Mouse (Mus musculus) liver, embryonic 13.5 days (tissue): ENCODE results near the gene Itgb5. TPM values are rescaled to one million over a fixed set of nuclear protein-coding genes. Genes with fewer than 3 reads are reported as not detected.

Experiments used
- ATAC-seq: fragments of 200-750 bp; cut with Nextera tagmentation; 2 replicates; pipeline ENCODE4 v1.8.0; 2017; ENCODE audit warnings: low read depth, mild to moderate bottlenecking, moderate number of reproducible peaks, moderate library complexity
- DNase-seq: peaks from one replicate; pipeline ENCODE4 v3.0.0; 2022
- H3K27ac ChIP-seq: fragments of 300-500 bp; sonication (generic); 2 replicates; pipeline ENCODE4 v1.5.1; 2015; ENCODE audit warnings: moderate library complexity, mild to moderate bottlenecking, inconsistent platforms
- H3K27me3 ChIP-seq: fragments of 300-500 bp; sonication (generic); 2 replicates; pipeline ENCODE4 v1.6.1; 2015; ENCODE audit warnings: mild to moderate bottlenecking, inconsistent platforms
- H3K36me3 ChIP-seq: fragments of 300-500 bp; sonication (generic); 2 replicates; pipeline ENCODE4 v1.6.1; 2015; ENCODE audit warnings: mild to moderate bottlenecking, inconsistent platforms
- H3K4me1 ChIP-seq: fragments of 300-500 bp; sonication (generic); replicated peaks from 2 replicates; pipeline ENCODE4 v1.6.1; 2015; ENCODE audit warnings: inconsistent platforms
- H3K4me2 ChIP-seq: fragments of 300-500 bp; sonication (generic); 2 replicates; pipeline ENCODE4 v1.6.1; 2015; ENCODE audit warnings: inconsistent platforms, mild to moderate bottlenecking, moderate library complexity
- H3K4me3 ChIP-seq: fragments of 300-500 bp; sonication (generic); replicated peaks from 2 replicates; pipeline ENCODE4 v1.5.1; 2015; ENCODE audit warnings: mild to moderate bottlenecking, inconsistent platforms
- H3K9ac ChIP-seq: fragments of 300-500 bp; sonication (generic); 2 replicates; pipeline ENCODE4 v1.6.1; 2015; ENCODE audit warnings: mild to moderate bottlenecking, inconsistent platforms
- H3K9me3 ChIP-seq: fragments of 300-500 bp; sonication (generic); replicated peaks from 2 replicates; pipeline ENCODE4 v1.6.1; 2016; ENCODE audit warnings: inconsistent platforms
- WGBS: fragments of 180-500 bp; shearing (Covaris S2); methylation state at CpG from one replicate; pipeline ENCODE4 v1.1.7; 2015; ENCODE audit not compliant: insufficient replicate concordance; 5-methylcytosine and 5-hydroxymethylcytosine counted together
- polyA plus RNA-seq: library from polyadenylated mRNA; unstranded; fragments of >200 nt; fragmentation: Nextera tagmentation; extraction: Ambion mirVana; gene quantifications from 2 replicates; pipeline ENCODE4 v1.2.1, GENCODE M21; 2015

Gene Itgb5
- polyA plus RNA-seq, 1 experiment from 2014 or later = 10.9 TPM

DNA sequence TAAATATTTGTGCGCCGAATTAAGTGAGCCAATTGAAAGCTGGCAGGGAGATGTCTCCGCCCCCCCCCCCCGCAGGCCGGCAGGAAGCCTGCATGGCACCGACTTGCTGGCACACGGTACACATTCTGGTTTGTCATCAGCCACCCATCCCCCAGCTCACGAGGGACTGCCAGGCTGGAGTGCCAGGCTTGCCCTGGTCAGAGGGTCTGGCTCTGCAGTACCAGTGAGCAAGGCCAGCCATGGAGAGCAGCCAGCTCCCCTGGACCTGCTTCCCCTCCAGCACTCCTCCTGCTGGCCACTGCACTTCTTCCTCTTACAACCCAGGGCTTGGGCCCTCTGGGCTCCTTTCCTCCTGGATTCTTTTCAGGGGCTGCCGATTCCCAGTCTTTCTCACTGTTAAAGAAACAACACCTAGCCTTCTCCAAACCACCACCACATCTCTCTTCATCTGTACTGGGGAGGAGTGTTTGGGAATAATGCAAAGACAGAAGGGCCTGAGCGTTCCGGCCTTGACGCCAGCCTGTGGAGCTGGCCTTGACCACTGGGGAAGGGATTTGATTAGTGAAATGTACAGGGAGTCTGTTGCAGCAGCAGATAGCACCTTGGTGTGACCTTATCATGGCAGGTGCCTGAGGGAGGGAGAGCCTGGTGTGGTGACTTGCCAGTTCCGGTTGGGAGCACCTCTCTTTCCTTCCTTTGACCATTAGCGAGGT, 30.7 kb downstream of the Itgb5 start:
- ATAC-seq = no peak
- no peak overlapping the region for H3K27ac ChIP-seq
- H3K4me3 ChIP-seq = no peak overlapping the region

DNA sequence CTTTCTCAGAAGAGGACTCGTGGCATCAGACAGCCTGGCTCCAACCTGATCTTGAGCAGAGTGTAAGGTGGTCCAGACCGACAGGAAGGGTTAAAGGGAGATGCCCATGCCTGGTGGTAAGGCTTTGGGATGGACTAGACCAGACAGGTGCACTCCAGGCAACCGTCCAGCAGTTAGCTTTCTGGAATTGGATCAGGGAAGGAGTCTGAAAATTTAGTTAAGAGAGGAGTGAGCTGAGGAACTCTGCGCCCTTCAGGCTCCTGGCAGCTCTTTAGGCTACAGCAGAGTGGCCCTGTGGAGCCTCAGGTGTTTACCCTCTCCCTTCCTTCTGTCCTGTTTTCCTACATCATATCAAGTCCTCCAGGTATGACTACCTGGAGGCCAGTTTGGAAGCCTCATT, 32.9 kb downstream of the Itgb5 start:
- Histone ChIP-seq H3K27ac (no peak overlapping the region), H3K9ac (no peak overlapping the region), H3K9me3 (no peaks in the 10 kb centered on the region), H3K27me3 (no peaks in the 10 kb centered on the region), H3K4me2 (no peak overlapping the region), H3K36me3 (no peaks in the 10 kb centered on the region), H3K4me3 (no peak overlapping the region), H3K4me1 (no peaks in the 10 kb centered on the region)
- WGBS = 54% methylated on average over 4 of the region's 4 CpGs
- ATAC-seq (no peak), DNase-seq (no peak)

More for the DNA sequence above, 30.7 kb downstream of the Itgb5 start:
- Histone ChIP-seq H3K36me3 (no peaks in the 10 kb centered on the region), H3K27me3 (no peaks in the 10 kb centered on the region), H3K4me2 (0 out of 2 replicates have a peak overlapping the region, but pooled peaks have one; percentile 3), H3K9me3 (no peaks in the 10 kb centered on the region), H3K9ac (no peak overlapping the region), H3K4me1 (peaks cover 3% of the 10 kb centered on the region; the same call in 1 of the 2 replicates)
- DNase-seq = no peak
- WGBS = 44% methylated on average over 14 of the region's 14 CpGs

GRCm38 (mm10) chr16:33863208-33863751, 33.8 kb downstream of the Itgb5 start:
- WGBS = 64% methylated on average over 5 of the region's 5 CpGs
- H3K36me3 ChIP-seq = no peaks in the 10 kb centered on the region
- no peak overlapping the region for H3K4me2 ChIP-seq
- H3K4me1 ChIP-seq = no peaks in the 10 kb centered on the region
- H3K27ac ChIP-seq = no peak overlapping the region
- no peaks in the 10 kb centered on the region for H3K9me3 ChIP-seq
- H3K9ac ChIP-seq = no peak overlapping the region
- no peak overlapping the region for H3K4me3 ChIP-seq
- no peaks in the 10 kb centered on the region for H3K27me3 ChIP-seq
- ATAC-seq (no peak), DNase-seq (no peak)

DNA sequence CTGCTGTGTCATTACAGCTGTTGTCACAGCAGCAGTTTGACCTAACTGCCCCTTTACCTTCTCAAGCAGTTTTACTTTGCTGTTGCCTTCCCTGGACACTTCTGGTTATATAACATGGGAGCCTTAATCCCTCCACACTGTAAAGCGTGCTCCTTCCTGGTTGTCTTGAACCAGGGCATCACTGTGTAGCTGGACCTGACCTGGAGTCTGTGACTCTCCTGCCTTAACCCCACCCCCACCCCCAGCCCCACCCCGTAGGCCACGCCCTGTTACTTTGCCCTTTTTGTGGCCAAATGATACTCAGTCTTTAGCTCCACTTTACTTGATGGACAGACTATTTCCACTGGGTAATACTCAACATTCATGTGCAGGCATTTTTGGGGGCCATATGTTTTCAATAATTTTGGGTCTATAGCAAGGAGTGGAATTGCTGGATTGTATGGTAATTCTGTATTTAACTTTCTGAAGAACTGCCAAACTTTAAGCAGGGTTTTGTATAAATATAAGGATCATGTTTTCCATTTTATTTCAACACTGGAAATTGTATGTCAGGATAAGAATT, 40.8 kb downstream of the Itgb5 start:
- Histone ChIP-seq H3K27ac (no peak overlapping the region), H3K4me3 (no peak overlapping the region), H3K27me3 (no peaks in the 10 kb centered on the region), H3K9ac (no peak overlapping the region), H3K36me3 (no peaks in the 10 kb centered on the region), H3K4me2 (no peak overlapping the region), H3K4me1 (no peaks in the 10 kb centered on the region), H3K9me3 (no peaks in the 10 kb centered on the region)
- ATAC-seq (no peak), DNase-seq (no peak)
- 57% methylated on average over 3 of the region's 3 CpGs for WGBS

- no peak for DNase-seq
- 68% methylated on average over 13 of the region's 13 CpGs for WGBS
- Histone ChIP-seq H3K4me2 (no peak overlapping the region), H3K36me3 (no peaks in the 10 kb centered on the region), H3K4me3 (no peak overlapping the region), H3K27ac (no peak overlapping the region), H3K27me3 (no peaks in the 10 kb centered on the region), H3K4me1 (no peaks in the 10 kb centered on the region), H3K9me3 (no peaks in the 10 kb centered on the region), H3K9ac (no peak overlapping the region)
- no peak for ATAC-seq
Measured at GRCm38 (mm10) chr16:33870988-33871758, 41.7 kb downstream of the Itgb5 start.

GRCm38 (mm10) chr16:33871865-33872443, 42.5 kb downstream of the Itgb5 start:
- H3K27me3 ChIP-seq = no peaks in the 10 kb centered on the region
- 72% methylated on average over 14 of the region's 14 CpGs for WGBS
- H3K4me2 ChIP-seq = no peak overlapping the region
- ATAC-seq (no peak), DNase-seq (no peak)
- no peak overlapping the region for H3K9ac ChIP-seq
- H3K36me3 ChIP-seq = no peaks in the 10 kb centered on the region
- no peaks in the 10 kb centered on the region for H3K9me3 ChIP-seq
- no peak overlapping the region for H3K27ac ChIP-seq
- H3K4me1 ChIP-seq = no peaks in the 10 kb centered on the region
- no peak overlapping the region for H3K4me3 ChIP-seq

DNA sequence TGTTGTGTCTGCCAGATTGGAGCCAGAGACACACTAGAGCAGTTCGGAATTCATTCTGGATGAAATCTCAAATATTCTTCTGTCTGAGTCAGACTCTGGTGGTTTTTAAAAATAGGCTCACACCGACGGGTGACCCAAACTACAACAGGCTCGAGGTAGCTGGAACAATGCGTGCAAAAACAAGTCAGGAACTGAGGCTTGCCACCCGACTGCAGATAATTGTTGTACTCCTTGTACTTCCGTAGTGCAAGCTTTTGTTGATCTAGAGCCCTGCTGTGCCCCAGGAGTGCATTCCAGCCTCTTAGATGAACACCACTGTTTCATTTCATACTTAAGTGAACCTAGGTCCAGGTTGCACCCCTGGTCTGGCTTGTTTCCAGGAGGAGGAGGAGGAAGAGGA, 43.8 kb downstream of the Itgb5 start:
- Histone ChIP-seq H3K4me2 (no peak overlapping the region), H3K27me3 (no peaks in the 10 kb centered on the region), H3K4me1 (0 out of 2 replicates have a peak, but pooled peaks cover 5% of the 10 kb centered on the region), H3K36me3 (no peaks in the 10 kb centered on the region), H3K9ac (no peak overlapping the region), H3K9me3 (no peaks in the 10 kb centered on the region), H3K27ac (no peak overlapping the region), H3K4me3 (no peak overlapping the region)
- 49% methylated on average over 7 of the region's 7 CpGs for WGBS
- DNase-seq (no peak), ATAC-seq (no peak)

DNA sequence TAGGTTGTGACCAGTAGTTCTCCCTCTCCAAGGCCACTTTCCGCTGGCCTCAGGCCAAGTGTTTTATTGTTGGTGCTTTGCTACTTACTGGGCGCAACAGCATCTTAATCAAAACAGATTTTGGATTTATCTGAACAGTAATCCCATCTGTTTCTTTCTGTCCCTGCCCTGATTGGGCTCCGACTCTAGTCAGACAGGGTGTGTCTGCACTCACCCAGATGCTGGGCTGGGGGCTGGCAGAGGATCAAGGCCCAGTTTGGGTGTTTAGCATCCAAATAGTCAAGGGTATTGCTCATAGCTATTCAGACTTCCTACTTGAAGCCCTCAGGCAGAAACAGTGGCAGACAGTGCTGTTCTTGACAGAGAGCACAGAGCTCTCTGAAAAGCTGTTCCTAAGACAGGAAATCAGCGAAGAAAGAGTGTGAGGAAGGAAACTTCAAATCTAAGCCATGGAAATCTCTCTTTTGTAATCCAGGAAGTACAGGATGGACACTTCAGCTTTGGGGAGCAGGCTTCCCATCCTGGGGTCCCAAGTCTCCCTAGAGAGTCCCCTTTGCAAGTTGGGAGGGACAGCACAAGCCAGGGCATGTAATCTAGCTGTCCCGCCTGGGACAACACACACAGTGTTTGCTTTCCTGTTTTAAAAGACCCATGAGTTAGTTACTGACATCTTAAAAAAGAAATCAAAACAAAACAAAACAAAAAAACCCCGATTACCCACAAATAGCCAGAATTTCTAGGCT, 48.7 kb downstream of the Itgb5 start:
- 49% methylated on average over 6 of the region's 6 CpGs for WGBS
- Histone ChIP-seq H3K9me3 (no peaks in the 10 kb centered on the region), H3K4me2 (no peak overlapping the region), H3K4me3 (no peak overlapping the region), H3K36me3 (no peaks in the 10 kb centered on the region), H3K4me1 (peaks cover 19% of the 10 kb centered on the region), H3K27me3 (no peaks in the 10 kb centered on the region), H3K9ac (no peak overlapping the region), H3K27ac (no peak overlapping the region)
- ATAC-seq (no peak), DNase-seq (no peak)

- Histone ChIP-seq H3K9ac (no peak overlapping the region), H3K4me3 (no peak overlapping the region), H3K4me2 (no peak overlapping the region), H3K27me3 (no peaks in the 10 kb centered on the region), H3K4me1 (peaks cover 26% of the 10 kb centered on the region), H3K27ac (no peak overlapping the region), H3K9me3 (no peaks in the 10 kb centered on the region), H3K36me3 (no peaks in the 10 kb centered on the region)
- 47% methylated on average over 6 of the region's 6 CpGs for WGBS
- DNase-seq (no peak), ATAC-seq (no peak)
Measured at GRCm38 (mm10) chr16:33879031-33879430, 49.6 kb downstream of the Itgb5 start.

DNA sequence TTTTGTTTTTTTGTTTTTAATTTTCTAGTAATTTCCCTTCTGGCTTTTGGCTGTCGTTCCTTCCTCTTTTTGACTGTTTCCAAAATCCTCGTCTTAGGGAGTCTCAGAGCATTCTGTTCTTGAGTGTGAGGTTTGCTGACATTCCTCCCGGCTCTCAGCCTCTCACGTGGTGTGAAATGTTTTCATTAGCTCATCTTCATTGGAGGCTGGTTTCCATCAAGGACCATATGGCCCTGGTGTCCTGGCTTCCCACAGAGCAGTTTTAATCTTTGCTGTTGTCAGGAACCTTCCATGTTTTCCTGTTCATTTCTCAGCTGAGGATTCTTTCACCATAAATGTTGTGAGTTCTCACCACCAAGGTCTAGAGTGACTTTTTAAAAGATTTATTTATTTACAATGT, 50.1 kb downstream of the Itgb5 start:
- Histone ChIP-seq H3K4me1 (peaks cover 31% of the 10 kb centered on the region), H3K27ac (no peak overlapping the region), H3K9me3 (no peaks in the 10 kb centered on the region), H3K4me3 (no peak overlapping the region), H3K4me2 (no peak overlapping the region), H3K36me3 (no peaks in the 10 kb centered on the region), H3K9ac (no peak overlapping the region), H3K27me3 (no peaks in the 10 kb centered on the region)
- DNase-seq (no peak), ATAC-seq (no peak)
- WGBS = 27% methylated on average over 4 of the region's 4 CpGs

GRCm38 (mm10) chr16:33880765-33881164, 51.3 kb downstream of the Itgb5 start:
- no peak overlapping the region for H3K9ac ChIP-seq
- H3K4me2 ChIP-seq = no peak overlapping the region
- H3K36me3 ChIP-seq = no peaks in the 10 kb centered on the region
- H3K27me3 ChIP-seq = no peaks in the 10 kb centered on the region
- DNase-seq (no peak), ATAC-seq (no peak)
- peaks cover 38% of the 10 kb centered on the region for H3K4me1 ChIP-seq
- no peak overlapping the region for H3K27ac ChIP-seq
- 61% methylated on average over 4 of the region's 4 CpGs for WGBS
- H3K9me3 ChIP-seq = no peaks in the 10 kb centered on the region
- no peak overlapping the region for H3K4me3 ChIP-seq
